ENCODE assay signal across 8 mouse cellular contexts in the genomic region with DNA sequence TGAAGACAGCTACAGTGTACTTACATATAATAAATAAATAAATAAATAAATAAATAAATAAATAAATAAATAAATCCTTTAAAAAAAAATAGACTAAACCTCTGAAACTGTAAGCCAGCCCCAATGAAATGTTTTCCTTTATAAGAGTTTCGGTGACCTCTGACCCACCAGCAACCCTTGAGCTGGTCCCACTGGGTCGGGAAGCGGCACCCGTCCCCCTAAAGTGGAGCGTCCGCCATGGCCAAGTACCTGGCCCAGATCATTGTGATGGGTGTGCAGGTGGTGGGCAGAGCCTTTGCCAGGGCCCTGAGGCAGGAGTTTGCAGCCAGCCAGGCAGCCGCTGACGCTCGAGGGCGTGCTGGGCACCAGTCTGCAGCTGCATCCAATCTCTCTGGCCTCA. TPM values are rescaled to one million over a fixed set of nuclear protein-coding genes. Genes with fewer than 3 reads are reported as not detected.
DNase-seq lines count a peak whose midpoint lies in the region; ATAC-seq and TF ChIP-seq lines count a peak whose summit lies in the region.
"Not testable (repeated sequence)": the region's sequence is repeated elsewhere in the genome, so short reads cannot be mapped to it uniquely, and the experiment has no call there.

A gene (plus strand): TSS at position 154 of the 400 bp plus-strand sequence.

- not testable (repeated sequence) for DNase-seq in forebrain, embryonic 11.5 days (ENCODE audit: low spot score); intestine, embryonic 14.5 days (ENCODE audit: low spot score); spleen, adult 2 months (ENCODE audit: low read depth in 1 of 2, low spot score in 2 of 2)

- not testable (repeated sequence) for ATAC-seq in CD4-positive, CD25-positive, alpha-beta regulatory T cell, adult 4 months; forebrain, embryonic 11.5 days (replicated peaks; ENCODE audit: low FRiP score); heart, embryonic 11.5 days (replicated peaks; ENCODE audit: insufficient number of reproducible peaks, low FRiP score, low TSS enrichment); intestine, embryonic 14.5 days (replicated peaks; ENCODE audit: low FRiP score, low TSS enrichment, low read depth); limb, embryonic 13.5 days (ENCODE audit: low FRiP score, low read depth); midbrain, embryonic 12.5 days (ENCODE audit: low FRiP score, low read depth)

- not testable (repeated sequence) for H3K27me3 ChIP-seq in forebrain, embryonic 11.5 days (ENCODE audit: control insufficient read depth, insufficient read depth, low read length); heart, embryonic 11.5 days (ENCODE audit: control insufficient read depth, insufficient read depth, low read length); intestine, embryonic 14.5 days (replicated peaks; ENCODE audit: control insufficient read depth, insufficient read depth, low read length); limb, embryonic 13.5 days; midbrain, embryonic 12.5 days; spleen, adult 2 months (ENCODE audit: control insufficient read depth, insufficient read depth, low read length)

- not testable (repeated sequence) for H3K4me3 ChIP-seq in bone marrow macrophage, adult 2 months (ENCODE audit: insufficient read depth, low read length); forebrain, embryonic 11.5 days (ENCODE audit: low read depth, low read length); heart, embryonic 11.5 days (ENCODE audit: low read depth, low read length); intestine, embryonic 14.5 days (ENCODE audit: low read depth, low read length); limb, embryonic 13.5 days; midbrain, embryonic 12.5 days; spleen, adult 2 months (ENCODE audit: extremely low read depth, insufficient read depth, insufficient read length)

- H3K4me1 ChIP-seq in bone marrow macrophage, adult 2 months (ENCODE audit: control insufficient read depth, insufficient read depth, low read length) = peaks cover 10% of the 10 kb centered on the region
- H3K4me1 ChIP-seq in forebrain, embryonic 11.5 days (replicated peaks; ENCODE audit: control insufficient read depth, insufficient read depth, low read length) = peaks cover 14% of the 10 kb centered on the region
- H3K4me1 ChIP-seq in heart, embryonic 11.5 days (ENCODE audit: control insufficient read depth, insufficient read depth, low read length); intestine, embryonic 14.5 days (replicated peaks; ENCODE audit: control insufficient read depth, insufficient read depth, low read length); spleen, adult 2 months (ENCODE audit: control insufficient read depth, insufficient read depth, insufficient read length): not testable (repeated sequence)
- peaks cover 10% of the 10 kb centered on the region; the same call in 1 of the 2 replicates for H3K4me1 ChIP-seq in limb, embryonic 13.5 days
- peaks cover 21% of the 10 kb centered on the region for H3K4me1 ChIP-seq in midbrain, embryonic 12.5 days

- not testable (repeated sequence) for H3K9ac ChIP-seq in forebrain, embryonic 11.5 days (ENCODE audit: low read length); heart, embryonic 11.5 days (ENCODE audit: low read depth, low read length); intestine, embryonic 14.5 days (ENCODE audit: low read length); limb, embryonic 13.5 days; midbrain, embryonic 12.5 days (replicated peaks)

- not testable (repeated sequence) for TF ChIP-seq POLR2A in bone marrow macrophage, adult 2 months (IDR thresholded peaks at IDR 0.05; ENCODE audit: borderline replicate concordance, low read depth, low read length); spleen, adult 2 months (IDR thresholded peaks at IDR 0.05; ENCODE audit: low read depth, low read length)

- not testable (repeated sequence) for TF ChIP-seq CTCF in bone marrow macrophage, adult 2 months (IDR thresholded peaks at IDR 0.05; ENCODE audit: low read depth, low read length); spleen, adult 2 months (IDR thresholded peaks at IDR 0.05; ENCODE audit: extremely low read depth, insufficient read depth, insufficient read length, insufficient replicate concordance)

- not testable (repeated sequence) for H3K27ac ChIP-seq in bone marrow macrophage, adult 2 months (ENCODE audit: insufficient read depth, low read depth, low read length); forebrain, embryonic 11.5 days (ENCODE audit: low read depth, low read length); heart, embryonic 11.5 days (ENCODE audit: low read depth, low read length); intestine, embryonic 14.5 days (ENCODE audit: low read depth); limb, embryonic 13.5 days; midbrain, embryonic 12.5 days (replicated peaks); spleen, adult 2 months (ENCODE audit: insufficient read depth, low read length)

- not testable (repeated sequence) for H3K36me3 ChIP-seq in forebrain, embryonic 11.5 days (ENCODE audit: control insufficient read depth, insufficient read depth, low read length); heart, embryonic 11.5 days (ENCODE audit: control insufficient read depth, insufficient read depth, low read length); spleen, adult 2 months (ENCODE audit: control insufficient read depth, insufficient read depth, low read length)
- peaks cover 27% of the 10 kb centered on the region for H3K36me3 ChIP-seq in intestine, embryonic 14.5 days (ENCODE audit: control insufficient read depth, insufficient read depth, low read length)
- peaks cover 38% of the 10 kb centered on the region for H3K36me3 ChIP-seq in limb, embryonic 13.5 days
- peaks cover 14% of the 10 kb centered on the region for H3K36me3 ChIP-seq in midbrain, embryonic 12.5 days

- H3K9me3 ChIP-seq in forebrain, embryonic 11.5 days (ENCODE audit: control insufficient read depth, low read length); heart, embryonic 11.5 days (replicated peaks; ENCODE audit: control insufficient read depth, low read length); intestine, embryonic 14.5 days (ENCODE audit: control insufficient read depth, low read length); limb, embryonic 13.5 days; midbrain, embryonic 12.5 days: not testable (repeated sequence)

- not testable (repeated sequence) for H3K4me2 ChIP-seq in forebrain, embryonic 11.5 days (ENCODE audit: low read depth, low read length, severe bottlenecking); heart, embryonic 11.5 days; intestine, embryonic 14.5 days (ENCODE audit: low read length); limb, embryonic 13.5 days (replicated peaks); midbrain, embryonic 12.5 days (replicated peaks)

- 97% methylated on average over 10 of the region's 10 CpGs for WGBS in forebrain, embryonic 11.5 days
- WGBS in heart, embryonic 11.5 days (ENCODE audit: insufficient replicate concordance) = 97% methylated on average over 10 of the region's 10 CpGs
- WGBS in intestine, embryonic 14.5 days = 97% methylated on average over 10 of the region's 10 CpGs
- 92% methylated on average over 10 of the region's 10 CpGs for WGBS in limb, embryonic 13.5 days
- whole genome bisulfite sequencing in midbrain, embryonic 12.5 days = 96% methylated on average over 10 of the region's 10 CpGs
- WGBS in spleen, adult 2 months = 98% methylated on average over 10 of the region's 10 CpGs

RNA-seq across cellular contexts. Expression of the gene that starts here (rescaled TPM):
- 10 to 100 TPM; 28.0 to 34.3 TPM for polyA plus RNA-seq in CD4-positive, CD25-positive, alpha-beta regulatory T cell, adult 4 months (2017; shearing (Covaris generic))
- polyA plus RNA-seq in bone marrow macrophage, adult 2 months (2012; ENCODE audit: insufficient read depth, insufficient read length, missing spikeins) = 11.0 and 18.4 TPM in 2 replicates
- 11.1 and 12.2 TPM in 2 replicates for polyA plus RNA-seq in forebrain, embryonic 11.5 days (2014; fragmentation: Nextera tagmentation; extraction: Ambion mirVana)
- polyA plus RNA-seq in heart, embryonic 11.5 days (2014; fragmentation: Nextera tagmentation; extraction: Ambion mirVana) = 11.5 and 22.7 TPM in 2 replicates
- 7.8 and 19.0 TPM in 2 replicates for polyA plus RNA-seq in intestine, embryonic 14.5 days (2014; fragmentation: Nextera tagmentation; extraction: Ambion mirVana)
- 13.7 and 19.6 TPM in 2 replicates for polyA plus RNA-seq in limb, embryonic 13.5 days (2015; fragmentation: Nextera tagmentation; extraction: Ambion mirVana)
- polyA plus RNA-seq in midbrain, embryonic 12.5 days (2016; fragmentation: Nextera tagmentation; extraction: Ambion mirVana) = 11.5 and 15.8 TPM in 2 replicates
- polyA plus RNA-seq in spleen, adult 2 months (2012; rRNA removed) = 22.2 and 43.4 TPM in 2 replicates
